Mouse (Mus musculus): ENCODE measurements at regions not wholly inside any gene's neighbourhood (a gene's known extent, or its start where the extent isn't known, plus 50 kb on each side); places are given as distances from the start of the nearest gene placed in this dataset. TPM values are rescaled to one million over a fixed set of nuclear protein-coding genes. Genes with fewer than 3 reads are reported as not detected.

Small RNAs in the stretch of these regions (microRNA-seq; reads per million reads assigned to microRNA genes)
- not detected for gene Gm23163
